Mouse (Mus musculus) brain, embryonic 14.5 days (tissue): ENCODE data around the gene Bloc1s5.

ENCODE experiments used
- CTCF ChIP-seq: fragments of 200-500 bp; IDR thresholded peaks from 2 replicates; pipeline ENCODE4 v1.5.1; 2012; ENCODE audit warnings: inconsistent platforms, mild to moderate bottlenecking, moderate library complexity, borderline replicate concordance; ENCODE audit not compliant: insufficient read depth, insufficient read length; ENCODE audit errors: extremely low read depth
- POLR2A ChIP-seq: fragments of 200-500 bp; IDR thresholded peaks from 2 replicates; pipeline ENCODE4 v1.6.1; 2012; ENCODE audit warnings: mild to moderate bottlenecking, inconsistent platforms, borderline replicate concordance; ENCODE audit not compliant: poor library complexity, insufficient read depth, insufficient read length, severe bottlenecking; ENCODE audit errors: extremely low read depth

- TF ChIP-seq CTCF = no peak
- TF ChIP-seq POLR2A = no peak
Observed at GRCm38 (mm10) chr13:38565245-38565644, 69.7 kb downstream of the Bloc1s5 start.
